Mouse (Mus musculus): Measurements from ENCODE around the gene Catsper2. TPM values are rescaled to one million over a fixed set of nuclear protein-coding genes. Genes with fewer than 3 reads are reported as not detected.

Gene Catsper2
- polyA plus RNA-seq, 1 experiment from 2014 or later: 1.3 TPM

DNA sequence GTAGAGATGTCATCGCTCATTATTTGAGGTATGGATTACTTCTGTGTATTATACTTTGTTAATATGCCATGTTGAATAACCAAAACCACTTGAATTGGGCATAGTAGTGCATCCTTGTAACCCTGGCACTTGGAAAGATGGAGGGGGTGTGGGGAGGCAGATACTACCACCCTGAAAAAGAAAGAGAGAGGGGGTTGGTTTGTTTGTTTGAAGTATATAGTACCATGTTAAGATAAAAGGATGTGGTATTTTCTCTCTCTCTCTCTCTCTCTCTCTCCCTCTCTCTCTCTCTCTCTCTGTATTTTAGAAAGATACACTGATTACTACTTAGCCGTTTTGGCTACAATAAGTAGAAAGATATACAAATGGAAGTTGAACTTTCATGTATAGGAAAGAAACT is 12.3 kb upstream of the Catsper2 start:
- peaks cover 21% of the 10 kb centered on the region for H3K36me3 ChIP-seq (ENCODE audit: control insufficient read depth, insufficient read depth, low read length)
- ATAC-seq (ENCODE audit: low FRiP score, low TSS enrichment): no peak

DNA sequence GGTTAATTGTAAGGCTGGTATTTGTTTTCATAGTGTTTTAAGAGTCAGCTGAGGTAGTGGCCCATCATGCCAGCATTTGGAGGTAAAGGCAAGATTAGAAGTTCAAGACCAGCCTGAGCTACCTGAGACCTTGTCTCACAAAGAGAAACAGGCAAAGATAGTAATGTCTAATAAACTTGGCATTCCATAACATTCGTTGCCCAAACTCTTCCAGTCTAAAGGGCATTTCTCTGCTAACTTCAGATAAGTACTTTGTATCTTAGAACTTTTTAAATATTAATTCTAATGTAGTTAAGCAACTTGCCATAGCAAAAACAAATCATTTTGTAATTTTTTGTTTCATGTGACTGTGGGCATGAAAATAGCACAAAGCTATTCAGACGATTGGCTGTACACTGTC is 9.6 kb upstream of the Catsper2 start:
- WGBS: 85% methylated on average over 2 of the region's 2 CpGs
- no peak overlapping the region for H3K9ac ChIP-seq (ENCODE audit: low read length)
- H3K4me1 ChIP-seq (replicated peaks; ENCODE audit: control insufficient read depth, insufficient read depth): no peaks in the 10 kb centered on the region
- no peaks in the 10 kb centered on the region for H3K9me3 ChIP-seq (ENCODE audit: control insufficient read depth, low read length)
- TF ChIP-seq EP300 (optimal IDR thresholded peaks at IDR 0.05) (no peak), CTCF (IDR thresholded peaks at IDR 0.05; ENCODE audit: low read depth) (no peak)
- no peak for DNase-seq (ENCODE audit: low spot score)
- H3K36me3 ChIP-seq (ENCODE audit: control insufficient read depth, insufficient read depth, low read length): peaks cover 12% of the 10 kb centered on the region
- no peak for ATAC-seq (ENCODE audit: low FRiP score, low TSS enrichment)
- H3K4me2 ChIP-seq (replicated peaks; ENCODE audit: low read depth): no peak overlapping the region
- no peaks in the 10 kb centered on the region for H3K27me3 ChIP-seq (ENCODE audit: control insufficient read depth, insufficient read depth, low read length)
- no peak overlapping the region for H3K27ac ChIP-seq (replicated peaks)
- no peak overlapping the region for H3K4me3 ChIP-seq (ENCODE audit: low read depth, low read length)

More for the DNA sequence above, 12.3 kb upstream of the Catsper2 start:
- H3K9me3 ChIP-seq (ENCODE audit: control insufficient read depth, low read length): no peaks in the 10 kb centered on the region
- H3K4me3 ChIP-seq (ENCODE audit: low read depth, low read length): no peak overlapping the region
- no peak for DNase-seq (ENCODE audit: low spot score)
- no peak overlapping the region for H3K27ac ChIP-seq (replicated peaks)
- no peaks in the 10 kb centered on the region for H3K27me3 ChIP-seq (ENCODE audit: control insufficient read depth, insufficient read depth, low read length)
- TF ChIP-seq CTCF (IDR thresholded peaks at IDR 0.05; ENCODE audit: low read depth) (no peak), EP300 (optimal IDR thresholded peaks at IDR 0.05) (no peak)
- WGBS: 86% methylated on average over 2 of the region's 2 CpGs
- H3K4me2 ChIP-seq (replicated peaks; ENCODE audit: low read depth): no peak overlapping the region
- no peak overlapping the region for H3K9ac ChIP-seq (ENCODE audit: low read length)
- no peaks in the 10 kb centered on the region for H3K4me1 ChIP-seq (replicated peaks; ENCODE audit: control insufficient read depth, insufficient read depth)

DNA sequence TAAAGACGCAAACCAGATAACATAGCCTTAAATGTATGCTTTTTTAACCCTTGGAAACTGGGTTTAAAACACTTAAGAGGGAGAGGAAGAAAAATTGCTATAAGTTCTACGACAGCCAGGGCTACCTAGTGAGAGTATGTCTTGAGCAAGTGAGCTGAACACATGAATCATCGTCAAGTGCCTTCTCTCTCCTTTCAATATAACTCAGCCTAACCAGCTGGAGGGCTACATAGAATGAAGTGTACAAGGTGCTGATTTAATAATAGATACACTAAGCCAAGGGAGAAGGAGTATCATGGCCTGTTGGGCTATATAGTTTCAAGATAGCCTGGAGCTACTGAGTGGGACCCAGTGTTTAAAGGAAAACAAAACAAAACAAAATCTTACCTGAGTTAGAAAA is 4.9 kb upstream of the Catsper2 start:
- H3K27me3 ChIP-seq (ENCODE audit: control insufficient read depth, insufficient read depth, low read length): no peaks in the 10 kb centered on the region
- no peak overlapping the region for H3K4me2 ChIP-seq (replicated peaks; ENCODE audit: low read depth)
- H3K4me3 ChIP-seq (ENCODE audit: low read depth, low read length): no peak overlapping the region
- ATAC-seq (ENCODE audit: low FRiP score, low TSS enrichment) (no peak), DNase-seq (ENCODE audit: low spot score) (no peak)
- H3K9ac ChIP-seq (ENCODE audit: low read length): no peak overlapping the region
- no peaks in the 10 kb centered on the region for H3K9me3 ChIP-seq (ENCODE audit: control insufficient read depth, low read length)
- H3K27ac ChIP-seq (replicated peaks): 0 out of 2 replicates have a peak overlapping the region, but pooled peaks have one; percentile 13
- H3K36me3 ChIP-seq (ENCODE audit: control insufficient read depth, insufficient read depth, low read length): 0 out of 2 replicates have a peak, but pooled peaks cover 5% of the 10 kb centered on the region
- H3K4me1 ChIP-seq (replicated peaks; ENCODE audit: control insufficient read depth, insufficient read depth): no peaks in the 10 kb centered on the region
- TF ChIP-seq EP300 (optimal IDR thresholded peaks at IDR 0.05) (no peak), CTCF (IDR thresholded peaks at IDR 0.05; ENCODE audit: low read depth) (no peak)
- WGBS: 61% methylated on average over 3 of the region's 3 CpGs

DNA sequence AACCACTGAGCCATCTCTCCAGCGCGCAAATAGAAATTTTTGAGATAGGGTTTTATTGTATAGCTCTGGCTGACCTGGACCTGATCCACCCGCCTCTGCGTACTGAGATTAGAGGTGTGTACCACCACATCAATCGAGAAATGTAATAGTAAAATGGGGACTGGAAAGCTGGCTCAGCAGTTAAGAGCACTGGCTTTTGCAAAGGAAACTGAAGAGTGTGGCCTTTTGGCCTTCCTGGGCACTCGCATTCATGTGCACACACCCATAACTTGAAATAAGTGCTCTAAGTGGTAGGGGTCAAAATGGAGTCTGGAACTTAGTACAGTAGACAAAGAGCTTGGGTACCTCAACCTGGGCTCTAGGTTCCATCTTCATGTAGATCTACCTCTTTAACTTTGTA is 2.8 kb upstream of the Catsper2 start:
- no peak overlapping the region for H3K9ac ChIP-seq (ENCODE audit: low read length)

DNA sequence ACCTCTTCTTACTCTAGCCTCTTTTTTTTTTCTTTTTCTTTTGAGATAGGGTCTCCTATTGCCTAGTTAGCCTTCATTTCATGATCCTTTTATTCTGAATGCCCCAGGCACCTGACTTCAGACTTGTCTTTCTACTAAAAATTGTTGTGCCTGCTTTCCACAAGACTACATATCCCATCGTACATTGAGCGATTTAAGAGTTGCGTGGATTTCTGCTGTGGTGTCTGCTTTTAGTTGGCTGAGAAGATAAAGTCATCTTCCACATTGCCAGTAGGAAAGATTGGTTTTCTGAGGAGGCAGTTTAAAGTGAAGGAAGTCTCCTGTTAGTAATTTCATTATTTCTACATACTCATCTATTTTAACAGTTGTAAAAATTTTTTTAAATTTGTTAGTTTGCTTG is 2.0 kb upstream of the Catsper2 start:
- Histone ChIP-seq H3K4me1 (replicated peaks; ENCODE audit: control insufficient read depth, insufficient read depth) (no peaks in the 10 kb centered on the region), H3K27ac (replicated peaks) (no peak overlapping the region), H3K27me3 (ENCODE audit: control insufficient read depth, insufficient read depth, low read length) (no peaks in the 10 kb centered on the region), H3K36me3 (ENCODE audit: control insufficient read depth, insufficient read depth, low read length) (0 out of 2 replicates have a peak, but pooled peaks cover 2% of the 10 kb centered on the region), H3K4me2 (replicated peaks; ENCODE audit: low read depth) (peak overlapping the region; percentile 60), H3K4me3 (ENCODE audit: low read depth, low read length) (peak overlapping the region; percentile 97; the same call in 1 of the 2 replicates), H3K9ac (ENCODE audit: low read length) (no peak overlapping the region), H3K9me3 (ENCODE audit: control insufficient read depth, low read length) (no peaks in the 10 kb centered on the region)
- DNase-seq (ENCODE audit: low spot score) (no peak), ATAC-seq (ENCODE audit: low FRiP score, low TSS enrichment) (no peak)
- no peak for TF ChIP-seq CTCF (IDR thresholded peaks at IDR 0.05; ENCODE audit: low read depth)
- no peak for TF ChIP-seq EP300 (optimal IDR thresholded peaks at IDR 0.05)
- 61% methylated on average over 3 of the region's 3 CpGs for WGBS

More for the DNA sequence above, 2.8 kb upstream of the Catsper2 start:
- DNase-seq (ENCODE audit: low spot score) (no peak), ATAC-seq (ENCODE audit: low FRiP score, low TSS enrichment) (no peak)
- Histone ChIP-seq H3K4me1 (replicated peaks; ENCODE audit: control insufficient read depth, insufficient read depth) (no peaks in the 10 kb centered on the region), H3K27ac (replicated peaks) (no peak overlapping the region), H3K36me3 (ENCODE audit: control insufficient read depth, insufficient read depth, low read length) (0 out of 2 replicates have a peak, but pooled peaks cover 2% of the 10 kb centered on the region), H3K4me3 (ENCODE audit: low read depth, low read length) (no peak overlapping the region), H3K9me3 (ENCODE audit: control insufficient read depth, low read length) (no peaks in the 10 kb centered on the region), H3K4me2 (replicated peaks; ENCODE audit: low read depth) (no peak overlapping the region), H3K27me3 (ENCODE audit: control insufficient read depth, insufficient read depth, low read length) (no peaks in the 10 kb centered on the region)
- WGBS: 59% methylated on average over 6 of the region's 6 CpGs
- no peak for TF ChIP-seq EP300 (optimal IDR thresholded peaks at IDR 0.05)

DNA sequence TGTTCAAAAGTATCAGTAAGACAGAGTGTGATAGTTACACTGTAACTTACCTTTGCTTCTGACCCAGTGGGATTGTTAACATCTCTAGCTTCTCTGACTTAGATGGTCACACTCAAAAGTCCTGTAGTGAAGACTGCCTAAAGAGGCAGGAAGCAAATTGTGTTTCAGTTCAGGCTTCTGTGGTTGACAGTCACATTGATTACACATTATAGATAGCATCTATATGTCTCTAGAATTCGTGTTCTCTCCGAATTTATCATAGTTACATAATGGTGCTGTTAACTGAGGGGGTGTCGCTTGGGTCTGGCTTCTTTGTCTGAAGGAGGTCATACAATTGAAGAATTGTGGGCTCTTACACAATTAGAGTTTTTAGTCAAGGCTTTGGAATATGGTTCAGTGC is 1.5 kb upstream of the Catsper2 start:
- TF ChIP-seq EP300 (optimal IDR thresholded peaks at IDR 0.05) (no peak), CTCF (IDR thresholded peaks at IDR 0.05; ENCODE audit: low read depth) (no peak)
- Histone ChIP-seq H3K4me2 (replicated peaks; ENCODE audit: low read depth) (peak overlapping the region; percentile 60), H3K4me3 (ENCODE audit: low read depth, low read length) (peak overlapping the region; percentile 97), H3K9me3 (ENCODE audit: control insufficient read depth, low read length) (no peaks in the 10 kb centered on the region), H3K27ac (replicated peaks) (no peak overlapping the region), H3K27me3 (ENCODE audit: control insufficient read depth, insufficient read depth, low read length) (no peaks in the 10 kb centered on the region), H3K4me1 (replicated peaks; ENCODE audit: control insufficient read depth, insufficient read depth) (no peaks in the 10 kb centered on the region), H3K36me3 (ENCODE audit: control insufficient read depth, insufficient read depth, low read length) (0 out of 2 replicates have a peak, but pooled peaks cover 2% of the 10 kb centered on the region), H3K9ac (ENCODE audit: low read length) (no peak overlapping the region)
- ATAC-seq (ENCODE audit: low FRiP score, low TSS enrichment) (no peak), DNase-seq (ENCODE audit: low spot score) (no peak)
- 34% methylated on average over 3 of the region's 3 CpGs for WGBS
